Mouse (Mus musculus): ENCODE data around the gene Mapk1. TPM values are rescaled to one million over a fixed set of nuclear protein-coding genes. Genes with fewer than 3 reads are reported as not detected.
"Not testable (repeated sequence)": the region's sequence is repeated elsewhere in the genome, so short reads cannot be mapped to it uniquely, and the experiment has no call there.

Gene Mapk1
- polyA plus RNA-seq, 1 experiment: 66.7 TPM

DNA sequence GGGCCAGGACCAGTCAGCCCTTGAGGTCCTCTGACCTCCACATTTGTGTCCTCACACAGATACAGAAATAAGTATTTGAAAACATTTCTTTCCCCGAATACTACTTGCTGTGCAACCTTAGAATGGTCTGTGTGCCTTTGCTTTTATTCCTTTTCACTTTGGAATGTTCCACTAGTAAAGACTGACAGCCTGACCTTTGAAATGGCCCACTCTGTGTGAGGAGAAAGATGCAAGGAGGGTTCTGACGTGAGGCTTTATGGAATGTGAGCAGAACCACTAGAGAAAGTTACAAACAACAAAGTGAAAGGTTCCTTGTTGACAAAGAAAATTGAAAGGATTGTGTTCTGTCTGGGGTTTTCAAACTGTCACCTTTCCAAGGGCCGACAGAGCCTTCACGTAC lies 6.8 kb downstream of the Mapk1 start:
- Histone ChIP-seq H3K36me3 (ENCODE audit: control insufficient read depth, insufficient read depth) (no peaks in the 10 kb centered on the region), H3ac (ENCODE audit: control insufficient read depth, insufficient read length) (no peak overlapping the region), H3K79me2 (ENCODE audit: control insufficient read depth, insufficient read depth) (peaks cover 100% of the 10 kb centered on the region), H3K27me3 (ENCODE audit: control insufficient read depth, insufficient read depth, insufficient read length) (no peaks in the 10 kb centered on the region), H3K4me2 (ENCODE audit: low read depth) (no peak overlapping the region), H3K4me3 (no peak overlapping the region)
- TF ChIP-seq POLR2A (IDR thresholded peaks at IDR 0.05; ENCODE audit: insufficient read length, low read depth): no peak
- no peak for TF ChIP-seq MYOD1 (IDR thresholded peaks at IDR 0.05; ENCODE audit: control insufficient read depth in 1 of 3, insufficient read length in 2 of 3, low read depth in 2 of 3)
- TF ChIP-seq REST (IDR thresholded peaks at IDR 0.05; ENCODE audit: insufficient read depth, insufficient read length): no peak
- no peak for TF ChIP-seq MYOG (IDR thresholded peaks at IDR 0.05; ENCODE audit: control insufficient read depth in 1 of 3, insufficient read depth in 1 of 3, insufficient read length in 2 of 3, low read depth in 2 of 3)
- TF ChIP-seq E2F4 (IDR thresholded peaks at IDR 0.05; ENCODE audit: insufficient read depth): no peak
- no peak for TF ChIP-seq USF1 (IDR thresholded peaks at IDR 0.05; ENCODE audit: low read depth)
- TF ChIP-seq MAX (IDR thresholded peaks at IDR 0.05; ENCODE audit: low read depth): no peak
- TF ChIP-seq TCF12 (IDR thresholded peaks at IDR 0.05; ENCODE audit: insufficient read depth, poor library complexity, severe bottlenecking): no peak

GRCm38 (mm10) chr16:16994426-16995052 lies 11.4 kb downstream of the Mapk1 start:
- Histone ChIP-seq H3ac (ENCODE audit: control insufficient read depth, insufficient read length) (no peak overlapping the region), H3K27me3 (ENCODE audit: control insufficient read depth, insufficient read depth, insufficient read length) (no peaks in the 10 kb centered on the region), H3K36me3 (ENCODE audit: control insufficient read depth, insufficient read depth) (no peaks in the 10 kb centered on the region), H3K4me3 (no peak overlapping the region), H3K79me2 (ENCODE audit: control insufficient read depth, insufficient read depth) (peaks cover 100% of the 10 kb centered on the region), H3K4me2 (ENCODE audit: low read depth) (no peak overlapping the region)
- no peak for TF ChIP-seq TCF3 (IDR thresholded peaks at IDR 0.05; ENCODE audit: insufficient read length, low read depth)
- TF ChIP-seq POLR2AphosphoS2 (IDR thresholded peaks at IDR 0.05; ENCODE audit: insufficient read length, low read depth): no peak
- TF ChIP-seq SRF (IDR thresholded peaks at IDR 0.05; ENCODE audit: control insufficient read depth, insufficient read length, low read depth): no peak
- no peak for TF ChIP-seq POLR2A (IDR thresholded peaks at IDR 0.05; ENCODE audit: insufficient read length, low read depth)
- no peak for TF ChIP-seq E2F4 (IDR thresholded peaks at IDR 0.05; ENCODE audit: insufficient read depth)
- no peak for TF ChIP-seq USF1 (IDR thresholded peaks at IDR 0.05; ENCODE audit: low read depth)
- no peak for TF ChIP-seq REST (IDR thresholded peaks at IDR 0.05; ENCODE audit: insufficient read depth, insufficient read length)
- no peak for TF ChIP-seq CEBPB (IDR thresholded peaks at IDR 0.05; ENCODE audit: insufficient read depth, poor library complexity, severe bottlenecking)
- TF ChIP-seq MYOG (IDR thresholded peaks at IDR 0.05; ENCODE audit: control insufficient read depth in 1 of 3, insufficient read depth in 1 of 3, insufficient read length in 2 of 3, low read depth in 2 of 3): no peak
- no peak for TF ChIP-seq TCF12 (IDR thresholded peaks at IDR 0.05; ENCODE audit: insufficient read depth, poor library complexity, severe bottlenecking)
- no peak for TF ChIP-seq MAX (IDR thresholded peaks at IDR 0.05; ENCODE audit: low read depth)
- TF ChIP-seq MYOD1 (IDR thresholded peaks at IDR 0.05; ENCODE audit: control insufficient read depth in 1 of 3, insufficient read length in 2 of 3, low read depth in 2 of 3): no peak

DNA sequence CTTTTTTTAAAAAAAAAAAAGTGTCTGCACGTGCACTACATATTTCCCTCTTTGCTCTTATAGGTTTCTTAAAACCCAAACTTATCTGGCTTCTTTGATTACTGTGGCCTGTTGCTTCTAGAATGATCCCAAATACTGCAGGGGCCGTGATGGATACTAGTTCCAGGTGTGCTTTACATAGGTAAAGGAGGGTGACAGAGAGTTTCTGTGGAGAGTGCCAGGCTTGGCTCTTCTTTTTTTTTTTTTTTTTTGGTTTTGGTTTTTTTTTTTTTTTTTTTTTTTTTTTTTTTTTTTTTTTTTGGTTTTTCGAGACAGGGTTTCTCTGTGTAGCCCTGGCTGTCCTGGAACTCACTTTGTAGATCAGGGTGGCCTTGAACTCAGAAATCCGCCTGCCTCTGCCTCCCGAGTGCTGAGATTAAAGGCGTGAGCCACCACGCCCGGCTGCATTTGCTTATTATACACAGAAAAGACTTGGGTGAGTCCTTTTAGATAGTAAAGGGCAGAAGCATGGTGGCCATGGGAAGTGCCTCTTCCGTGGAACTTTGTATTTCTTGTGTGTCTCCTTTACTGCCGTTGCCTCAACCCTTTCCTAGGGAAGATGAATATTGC lies 13.0 kb downstream of the Mapk1 start:
- H3K4me3 ChIP-seq; H3K36me3 ChIP-seq (ENCODE audit: control insufficient read depth, insufficient read depth); H3K4me2 ChIP-seq (ENCODE audit: low read depth); H3ac ChIP-seq (ENCODE audit: control insufficient read depth, insufficient read length); H3K27me3 ChIP-seq (ENCODE audit: control insufficient read depth, insufficient read depth, insufficient read length): not testable (repeated sequence)
- peaks cover 100% of the 10 kb centered on the region for H3K79me2 ChIP-seq (ENCODE audit: control insufficient read depth, insufficient read depth)

DNA sequence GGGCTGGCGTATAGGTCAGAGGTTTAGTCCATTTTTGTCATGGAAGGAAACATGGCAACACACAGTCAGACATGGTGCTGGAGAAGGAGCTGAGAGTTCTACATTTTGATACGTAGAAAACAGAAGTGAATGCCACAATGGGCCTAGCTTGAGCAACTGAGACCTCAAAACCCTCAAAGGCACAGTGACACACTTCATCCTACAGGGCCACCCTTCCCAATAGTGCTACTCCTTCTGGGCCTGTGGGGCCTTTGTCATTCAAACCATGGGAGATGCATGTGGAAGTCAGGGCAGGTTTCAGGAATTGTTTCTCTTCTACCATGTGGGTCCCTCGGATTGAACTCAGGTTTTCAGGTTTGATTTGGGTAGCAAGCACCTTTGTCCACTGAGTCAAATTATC lies 17.9 kb downstream of the Mapk1 start:
- Histone ChIP-seq H3ac (ENCODE audit: control insufficient read depth, insufficient read length) (no peak overlapping the region), H3K27me3 (ENCODE audit: control insufficient read depth, insufficient read depth, insufficient read length) (no peaks in the 10 kb centered on the region), H3K4me3 (no peak overlapping the region)

DNA sequence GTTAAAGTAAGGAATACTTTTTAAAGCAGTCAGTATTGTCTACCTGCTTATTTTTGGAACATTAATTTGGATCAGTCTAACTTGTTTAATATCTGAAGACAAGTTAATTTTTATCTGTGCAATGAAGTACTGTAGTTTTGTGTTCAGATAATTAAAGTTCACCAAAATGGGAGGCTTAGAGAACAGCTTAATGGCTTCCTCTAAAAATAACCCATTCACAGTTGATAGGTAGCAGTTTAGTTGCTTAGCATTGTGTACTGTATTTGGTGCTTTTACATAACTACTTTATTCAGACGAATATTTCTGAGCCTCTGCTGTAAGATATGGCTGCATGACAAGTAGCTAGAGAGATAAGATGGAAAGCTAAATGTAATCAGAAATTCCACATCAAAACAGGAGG lies 23.9 kb downstream of the Mapk1 start:
- no peak overlapping the region for H3K4me3 ChIP-seq
- TF ChIP-seq SRF (IDR thresholded peaks at IDR 0.05; ENCODE audit: control insufficient read depth, insufficient read length, low read depth) (no peak), TCF3 (IDR thresholded peaks at IDR 0.05; ENCODE audit: insufficient read length, low read depth) (no peak)
- H3ac ChIP-seq (ENCODE audit: control insufficient read depth, insufficient read length): no peak overlapping the region
- H3K79me2 ChIP-seq (ENCODE audit: control insufficient read depth, insufficient read depth): peaks cover 95% of the 10 kb centered on the region
- no peaks in the 10 kb centered on the region for H3K27me3 ChIP-seq (ENCODE audit: control insufficient read depth, insufficient read depth, insufficient read length)
- H3K36me3 ChIP-seq (ENCODE audit: control insufficient read depth, insufficient read depth): no peaks in the 10 kb centered on the region
- H3K4me2 ChIP-seq (ENCODE audit: low read depth): no peak overlapping the region

More for the DNA sequence above, 17.9 kb downstream of the Mapk1 start:
- peaks cover 100% of the 10 kb centered on the region for H3K79me2 ChIP-seq (ENCODE audit: control insufficient read depth, insufficient read depth)
- H3K4me2 ChIP-seq (ENCODE audit: low read depth): no peak overlapping the region
- TF ChIP-seq E2F4 (IDR thresholded peaks at IDR 0.05; ENCODE audit: insufficient read depth) (no peak), TCF12 (IDR thresholded peaks at IDR 0.05; ENCODE audit: insufficient read depth, poor library complexity, severe bottlenecking) (no peak), POLR2AphosphoS2 (IDR thresholded peaks at IDR 0.05; ENCODE audit: insufficient read length, low read depth) (no peak), USF1 (IDR thresholded peaks at IDR 0.05; ENCODE audit: low read depth) (no peak)
- no peaks in the 10 kb centered on the region for H3K36me3 ChIP-seq (ENCODE audit: control insufficient read depth, insufficient read depth)

All from myocyte (in vitro differentiated cells).